Mouse (Mus musculus): Measurements from ENCODE around the gene Pts.

Gene Pts

DNA sequence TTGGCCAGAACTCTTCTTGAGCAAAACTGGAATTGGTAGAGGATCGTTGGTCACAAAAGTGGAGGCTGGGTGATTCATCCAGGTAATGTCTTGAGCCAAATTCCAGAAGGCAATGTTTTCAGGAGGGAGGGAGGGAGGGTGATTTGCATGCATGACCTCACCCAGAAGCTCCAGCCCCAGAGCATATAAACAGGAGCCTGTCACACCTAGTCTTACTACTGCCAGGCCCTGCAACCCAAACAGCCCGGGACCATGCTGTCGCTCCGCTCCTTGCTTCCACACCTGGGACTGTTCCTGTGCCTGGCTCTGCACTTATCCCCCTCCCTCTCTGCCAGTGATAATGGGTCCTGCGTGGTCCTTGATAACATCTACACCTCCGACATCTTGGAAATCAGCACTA, 34.2 kb downstream of the Pts start, which contains the start of gene Plet1:
TSS of gene Plet1 (plus strand) at position 215 of the 400 bp plus-strand sequence.
- in situ Hi-C loops (cut with MseI, MboI) = no loop called here

GRCm38 (mm10) chr9:50493777-50494176, 34.7 kb downstream of the Pts start:
- in situ Hi-C loops (cut with MseI, MboI) = no loop called here

GRCm38 (mm10) chr9:50491531-50492045, 36.9 kb downstream of the Pts start:
- in situ Hi-C loops (cut with MseI, MboI) = no loop called here

GRCm38 (mm10) chr9:50490836-50491235, 37.7 kb downstream of the Pts start:
- in situ Hi-C loops (cut with MseI, MboI) = no loop called here

GRCm38 (mm10) chr9:50485521-50485920, 43.0 kb downstream of the Pts start:
- in situ Hi-C loops (cut with MseI, MboI) = no loop called here

GRCm38 (mm10) chr9:50482743-50483142, 45.8 kb downstream of the Pts start:
- in situ Hi-C loops (cut with MseI, MboI) = no loop called here

DNA sequence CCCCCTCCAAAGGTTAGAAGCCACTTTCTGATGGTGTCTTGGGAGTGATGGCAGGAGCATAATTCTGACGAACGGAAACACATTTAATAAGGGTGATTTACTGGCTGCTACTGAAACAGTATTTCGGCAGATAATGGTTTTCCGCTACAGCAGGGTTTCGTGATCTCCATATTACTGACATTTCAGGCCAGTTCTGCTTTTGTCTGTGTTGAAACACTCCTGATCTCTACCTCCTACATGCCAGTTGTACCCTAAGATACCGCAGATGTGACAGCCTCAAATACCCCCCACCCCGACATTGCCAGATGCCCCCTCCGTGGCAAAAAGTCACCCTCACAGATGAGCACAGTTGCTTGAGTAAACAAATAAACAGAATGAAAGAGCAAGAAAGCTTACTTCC, 49.0 kb downstream of the Pts start:
- in situ Hi-C loops (cut with MseI, MboI) = no loop called here

DNA sequence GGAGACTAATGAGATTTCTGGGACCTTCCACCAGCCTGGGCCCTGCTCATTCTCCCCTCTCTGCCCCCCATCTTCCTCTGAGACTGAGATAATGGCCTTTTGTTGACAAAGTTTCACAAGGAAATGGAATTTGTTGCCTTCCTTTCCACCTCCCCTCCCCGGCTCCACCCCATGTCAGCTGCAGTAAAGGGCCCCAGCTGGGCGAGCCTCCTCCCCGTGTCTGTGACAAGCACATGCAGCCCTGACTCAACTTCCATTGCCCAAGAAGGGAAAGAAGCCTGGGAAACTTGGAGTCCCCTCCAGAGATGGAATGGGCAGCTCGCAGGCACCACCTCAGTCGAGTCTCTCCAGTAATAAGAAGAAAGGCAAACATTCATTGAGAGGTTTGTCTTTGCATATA, 49.7 kb downstream of the Pts start:
- in situ Hi-C loops (cut with MseI, MboI) = no loop called here

GRCm38 (mm10) chr9:50477270-50477669, 51.3 kb downstream of the Pts start:
- in situ Hi-C loops (cut with MseI, MboI) = no loop called here

DNA sequence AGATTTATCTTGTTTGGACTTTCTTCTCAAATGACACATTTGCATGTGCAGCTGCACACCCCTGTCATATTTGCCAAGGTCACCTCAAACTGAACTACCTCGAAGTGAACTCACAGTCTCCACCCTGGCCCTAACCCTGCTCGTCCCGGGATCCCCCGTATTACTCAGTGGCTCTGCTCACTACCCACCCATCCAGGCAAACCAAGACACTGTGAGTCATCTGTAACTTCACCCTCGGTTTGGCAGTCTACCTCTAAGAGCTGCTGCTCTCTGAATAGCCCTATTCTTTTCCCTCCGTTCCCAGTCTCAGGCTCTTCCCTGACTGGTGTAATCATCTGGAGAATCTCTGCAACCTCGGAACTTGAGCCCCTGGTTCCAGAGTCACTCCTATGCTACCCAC, 51.9 kb downstream of the Pts start:
- in situ Hi-C loops (cut with MseI, MboI) = no loop called here

- in situ Hi-C loops (cut with MseI, MboI) = no loop called here
These were observed 52.8 kb downstream of the Pts start for GRCm38 (mm10) chr9:50475745-50476144.

- in situ Hi-C loops (cut with MseI, MboI) = no loop called here
These were observed 53.2 kb downstream of the Pts start for GRCm38 (mm10) chr9:50475318-50475717.
